Mouse (Mus musculus): ENCODE measurements around the gene Txndc12. TPM values are rescaled to one million over a fixed set of nuclear protein-coding genes. Genes with fewer than 3 reads are reported as not detected.

Txndc12 gene
- polyA plus RNA-seq (2014; fragmentation: Nextera tagmentation; extraction: Ambion mirVana): 129 and 131 TPM in 2 replicates

DNA sequence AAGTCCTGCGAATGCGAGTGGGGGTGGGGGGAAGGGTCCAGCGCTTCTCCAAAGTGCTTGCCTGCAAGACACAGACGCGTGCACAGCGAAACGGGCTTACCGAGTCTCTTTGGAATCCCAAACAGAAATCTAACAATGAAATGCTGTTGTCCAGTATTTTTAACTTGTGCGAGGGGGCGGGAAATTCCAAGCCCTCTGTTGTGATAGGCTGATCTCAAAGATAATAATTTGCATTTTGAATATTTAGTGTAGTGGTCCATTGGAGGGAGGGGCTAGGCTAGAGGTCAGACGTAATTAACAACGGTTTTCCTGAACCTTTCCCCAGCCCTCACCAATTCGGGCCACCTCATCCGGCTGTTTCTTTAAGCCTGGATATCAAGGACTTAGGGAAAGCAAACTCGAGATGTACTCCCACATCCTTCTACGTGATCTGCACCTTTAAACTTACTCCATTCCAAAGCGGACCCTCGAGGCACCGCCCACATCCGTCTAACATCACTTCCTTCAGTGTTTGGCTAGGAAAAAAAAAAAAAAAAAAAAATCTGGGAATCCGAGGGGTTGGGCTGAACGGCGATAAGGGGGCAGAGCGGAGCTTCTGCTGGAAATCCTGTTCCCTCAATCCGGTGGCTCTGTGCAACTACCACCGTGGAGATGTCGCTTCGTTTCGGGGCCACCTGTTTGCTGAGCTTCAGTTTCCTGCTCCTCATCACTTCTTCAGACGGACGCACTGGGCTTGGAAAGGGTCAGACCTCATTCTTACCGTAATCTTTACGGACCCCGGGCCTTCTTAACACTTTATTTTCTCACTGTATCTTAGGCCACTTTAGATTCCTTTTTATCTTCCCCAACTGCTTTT, at the start of gene Txndc12:
TSS of gene Txndc12 (plus strand) at position 487 of the 856 bp plus-strand sequence.
- no peak; the same call in 1 of the 2 replicates for TF ChIP-seq CTCF (IDR thresholded peaks at IDR 0.05; ENCODE audit: low read depth)
- ATAC-seq (ENCODE audit: insufficient read depth) (peak; percentile 82), DNase-seq (peak; percentile 96)
- Histone ChIP-seq H3K9me3 (ENCODE audit: low read depth, low read length) (no peaks in the 10 kb centered on the region), H3K27ac (ENCODE audit: low read depth) (peak within 1 kb of the TSS; percentile 99), H3K27me3 (ENCODE audit: insufficient read depth, low read length) (no peaks in the 10 kb centered on the region), H3K9ac (peak within 1 kb of the TSS; percentile 97), H3K4me2 (peak within 1 kb of the TSS; percentile 79), H3K4me1 (ENCODE audit: insufficient read depth) (0 out of 2 replicates have a peak, but pooled peaks cover 9% of the 10 kb centered on the region), H3K36me3 (ENCODE audit: insufficient read depth) (peaks cover 10% of the 10 kb centered on the region; the same call in 1 of the 2 replicates), H3K4me3 (ENCODE audit: low read depth, low read length) (peak within 1 kb of the TSS; percentile 96)
- WGBS: under 1% methylated on average over 34 of the region's 34 CpGs

DNA sequence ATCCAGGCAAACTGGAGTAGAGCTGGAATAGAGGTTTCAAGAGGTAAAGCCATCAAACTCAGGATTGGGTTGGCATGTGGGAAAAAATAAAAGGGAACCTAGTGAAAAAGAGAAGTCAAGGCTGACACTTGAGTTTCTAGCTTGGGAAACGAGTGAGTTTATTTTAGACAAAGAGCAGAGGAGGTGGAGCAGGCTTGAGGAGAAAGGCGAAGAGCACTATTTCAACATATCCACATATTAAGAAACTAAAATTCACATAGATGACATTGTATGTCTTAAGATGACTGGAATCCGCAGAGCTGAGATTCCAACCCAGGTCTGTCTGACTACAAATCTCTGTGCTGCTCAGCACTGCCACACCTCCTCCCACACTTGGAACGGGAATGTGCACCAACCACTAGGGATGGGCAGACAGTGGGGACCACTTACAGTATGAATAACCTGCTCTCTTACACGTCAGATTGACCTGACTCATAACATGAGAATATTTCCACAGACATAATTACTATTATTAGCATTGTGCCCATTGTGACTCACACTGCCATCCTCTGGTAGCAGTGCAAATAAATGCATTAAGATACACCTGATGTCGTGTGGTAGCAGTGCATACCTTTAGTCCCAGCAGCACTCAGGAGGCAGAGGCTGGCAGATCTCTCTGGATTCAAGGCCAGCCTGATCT, 45.0 kb upstream of the Txndc12 start:
- H3K9me3 ChIP-seq (ENCODE audit: low read depth, low read length): no peaks in the 10 kb centered on the region
- H3K4me3 ChIP-seq (ENCODE audit: low read depth, low read length): no peak overlapping the region
- no peak overlapping the region for H3K9ac ChIP-seq
- TF ChIP-seq CTCF (IDR thresholded peaks at IDR 0.05; ENCODE audit: low read depth): no peak
- no peaks in the 10 kb centered on the region for H3K4me1 ChIP-seq (ENCODE audit: insufficient read depth)
- H3K4me2 ChIP-seq: no peak overlapping the region
- H3K27me3 ChIP-seq (ENCODE audit: insufficient read depth, low read length): no peaks in the 10 kb centered on the region
- H3K36me3 ChIP-seq (ENCODE audit: insufficient read depth): no peaks in the 10 kb centered on the region
- no peak for ATAC-seq (ENCODE audit: insufficient read depth)
- no peak overlapping the region for H3K27ac ChIP-seq (ENCODE audit: low read depth)
- DNase-seq: no peak
- WGBS: 69% methylated on average over 6 of the region's 6 CpGs

GRCm38 (mm10) chr4:108790507-108790906, 43.9 kb upstream of the Txndc12 start:
- Histone ChIP-seq H3K4me3 (ENCODE audit: low read depth, low read length) (no peak overlapping the region), H3K36me3 (ENCODE audit: insufficient read depth) (no peaks in the 10 kb centered on the region), H3K9ac (no peak overlapping the region), H3K4me1 (ENCODE audit: insufficient read depth) (no peaks in the 10 kb centered on the region), H3K27me3 (ENCODE audit: insufficient read depth, low read length) (no peaks in the 10 kb centered on the region), H3K4me2 (no peak overlapping the region), H3K27ac (ENCODE audit: low read depth) (no peak overlapping the region), H3K9me3 (ENCODE audit: low read depth, low read length) (no peaks in the 10 kb centered on the region)
- ATAC-seq (ENCODE audit: insufficient read depth): no peak
- 70% methylated on average over 1 of the region's 1 CpGs for WGBS
- DNase-seq: no peak
- no peak for TF ChIP-seq CTCF (IDR thresholded peaks at IDR 0.05; ENCODE audit: low read depth)

DNA sequence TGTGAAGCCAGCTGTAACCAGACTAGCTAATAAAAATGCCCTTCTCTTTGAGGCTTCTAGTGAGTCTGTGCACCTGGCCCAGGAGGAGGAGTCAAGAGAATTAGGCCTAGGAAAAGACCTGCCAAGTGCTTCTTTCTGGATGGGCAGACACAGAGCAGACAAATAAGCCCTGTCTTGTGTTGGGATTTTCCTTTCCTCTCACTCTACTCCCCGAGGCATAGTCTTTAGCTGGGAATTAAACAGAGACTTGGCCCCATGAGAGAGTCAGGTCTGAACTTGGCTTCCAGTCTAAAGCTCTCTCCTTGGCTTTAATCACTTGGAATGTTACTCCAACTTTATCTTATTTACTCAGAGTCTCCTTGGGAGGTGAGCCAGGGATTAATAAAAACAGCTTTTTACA, 40.5 kb upstream of the Txndc12 start:
- H3K27me3 ChIP-seq (ENCODE audit: insufficient read depth, low read length): no peaks in the 10 kb centered on the region
- ATAC-seq (ENCODE audit: insufficient read depth) (no peak), DNase-seq (no peak)
- H3K4me2 ChIP-seq: no peak overlapping the region
- H3K9me3 ChIP-seq (ENCODE audit: low read depth, low read length): no peaks in the 10 kb centered on the region
- H3K4me3 ChIP-seq (ENCODE audit: low read depth, low read length): no peak overlapping the region
- TF ChIP-seq CTCF (IDR thresholded peaks at IDR 0.05; ENCODE audit: low read depth): no peak
- H3K27ac ChIP-seq (ENCODE audit: low read depth): no peak overlapping the region
- no peak overlapping the region for H3K9ac ChIP-seq
- no peaks in the 10 kb centered on the region for H3K4me1 ChIP-seq (ENCODE audit: insufficient read depth)
- WGBS: 45% methylated on average over 1 of the region's 1 CpGs
- no peaks in the 10 kb centered on the region for H3K36me3 ChIP-seq (ENCODE audit: insufficient read depth)

DNA sequence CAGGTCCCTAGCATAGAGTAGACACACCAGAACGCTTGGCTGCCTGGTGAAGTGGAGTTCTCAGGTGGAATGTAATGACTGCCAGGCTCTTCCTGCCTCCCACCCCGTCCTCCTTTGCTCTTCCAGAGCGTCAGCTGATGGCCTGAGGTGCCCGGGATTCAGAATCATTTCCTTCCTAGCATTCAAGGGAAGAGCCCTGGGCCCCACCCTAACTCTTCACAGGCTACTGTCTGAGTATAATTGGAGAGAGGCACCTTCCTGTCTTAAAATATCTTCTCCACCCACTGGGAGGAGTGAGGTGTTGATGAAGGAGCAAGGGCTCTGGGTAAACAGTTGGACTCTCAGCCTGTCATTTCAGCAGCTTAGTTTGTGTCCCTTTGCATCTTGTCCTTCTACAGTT, 37.7 kb upstream of the Txndc12 start:
- H3K4me1 ChIP-seq (ENCODE audit: insufficient read depth): no peaks in the 10 kb centered on the region
- ATAC-seq (ENCODE audit: insufficient read depth) (no peak), DNase-seq (no peak)
- H3K4me3 ChIP-seq (ENCODE audit: low read depth, low read length): no peak overlapping the region
- 42% methylated on average over 4 of the region's 4 CpGs for WGBS
- no peak overlapping the region for H3K27ac ChIP-seq (ENCODE audit: low read depth)
- H3K9me3 ChIP-seq (ENCODE audit: low read depth, low read length): no peaks in the 10 kb centered on the region
- H3K36me3 ChIP-seq (ENCODE audit: insufficient read depth): no peaks in the 10 kb centered on the region
- no peak overlapping the region for H3K9ac ChIP-seq
- H3K4me2 ChIP-seq: no peak overlapping the region
- TF ChIP-seq CTCF (IDR thresholded peaks at IDR 0.05; ENCODE audit: low read depth): no peak
- no peaks in the 10 kb centered on the region for H3K27me3 ChIP-seq (ENCODE audit: insufficient read depth, low read length)

GRCm38 (mm10) chr4:108798083-108798830, 36.1 kb upstream of the Txndc12 start:
- no peaks in the 10 kb centered on the region for H3K27me3 ChIP-seq (ENCODE audit: insufficient read depth, low read length)
- no peak overlapping the region for H3K4me3 ChIP-seq (ENCODE audit: low read depth, low read length)
- no peak overlapping the region for H3K27ac ChIP-seq (ENCODE audit: low read depth)
- no peak overlapping the region for H3K4me2 ChIP-seq
- no peak overlapping the region for H3K9ac ChIP-seq
- 54% methylated on average over 2 of the region's 2 CpGs for WGBS
- peak; percentile 65; the same call in 1 of the 2 replicates for ATAC-seq (ENCODE audit: insufficient read depth)
- H3K9me3 ChIP-seq (ENCODE audit: low read depth, low read length): no peaks in the 10 kb centered on the region
- peak; percentile 77 for TF ChIP-seq CTCF (IDR thresholded peaks at IDR 0.05; ENCODE audit: low read depth)
- H3K4me1 ChIP-seq (ENCODE audit: insufficient read depth): no peaks in the 10 kb centered on the region
- H3K36me3 ChIP-seq (ENCODE audit: insufficient read depth): no peaks in the 10 kb centered on the region
- DNase-seq: peak; percentile 89

Measured in lung, embryonic 14.5 days (tissue).